Comparison of ENCODE assay signal across 9 mouse cellular contexts in the genomic region with DNA sequence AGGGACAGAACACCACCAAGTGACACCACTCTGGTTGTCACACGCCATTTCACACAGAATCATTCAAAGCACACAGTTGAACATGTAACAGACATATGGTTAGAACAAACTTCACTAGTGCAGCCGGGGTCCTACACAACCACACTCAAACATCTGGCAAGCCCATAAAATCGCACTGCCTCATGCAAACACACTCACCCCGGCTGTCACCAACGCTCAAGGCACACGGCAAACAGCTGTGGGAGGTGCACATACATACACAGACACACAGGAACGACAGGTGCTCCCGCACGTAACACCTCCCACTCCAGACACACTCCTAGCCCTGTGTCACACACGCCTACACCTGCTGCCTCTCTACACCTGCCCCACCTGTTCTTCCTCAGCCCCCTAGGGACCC. TPM values are rescaled to one million over a fixed set of nuclear protein-coding genes. Genes with fewer than 3 reads are reported as not detected.
DNase-seq lines count a peak whose midpoint lies in the region; ATAC-seq and TF ChIP-seq lines count a peak whose summit lies in the region.
"Had no signal": no experiment of that assay in that cellular context is flagged by ENCODE, and none has a peak within 500 bp of the region (broad histone marks: within the 10 kb centered on the region; RNA-seq: fewer than 3 reads in every experiment).

No protein-coding gene starts in this region.

- H3K9ac ChIP-seq in limb, embryonic 15.5 days, result no peak overlapping the region
- H3K9ac ChIP-seq in stomach, postnatal 0 days (ENCODE audit: low read length), result no peak overlapping the region

- peaks cover 32% of the 10 kb centered on the region for H3K4me1 ChIP-seq in megakaryocyte, embryonic 14.5 days
- H3K4me1 ChIP-seq in limb, embryonic 15.5 days, result peaks cover 43% of the 10 kb centered on the region
- peaks cover 7% of the 10 kb centered on the region; the same call in 1 of the 2 replicates for H3K4me1 ChIP-seq in stomach, postnatal 0 days (replicated peaks; ENCODE audit: control insufficient read depth, insufficient read depth)

- no peak for DNase-seq in frontal cortex, postnatal 14 days (ENCODE audit: low spot score in 2 of 2)
- DNase-seq in stomach, postnatal 0 days (ENCODE audit: low spot score), result no peak
- no peak for DNase-seq in c-Kit-positive CD71-positive TER-119-positive erythroid progenitor cells, embryonic 14.5 days (ENCODE audit: low spot score)
- no peak for DNase-seq in layer of hippocampus, adult 18-20 months (ENCODE audit: low spot score in 2 of 2)

- ATAC-seq in frontal cortex, adult (ENCODE audit: low TSS enrichment), result peak; percentile 13; the same call in 1 of the 2 replicates
- no peak for ATAC-seq in megakaryocyte, adult 5-6 weeks (ENCODE audit: poor library complexity, severe bottlenecking)
- no peak for ATAC-seq in limb, embryonic 15.5 days (ENCODE audit: insufficient number of reproducible peaks, low FRiP score, low TSS enrichment, low read depth)
- no peak for ATAC-seq in stomach, postnatal 0 days (ENCODE audit: low FRiP score, low TSS enrichment)
- ATAC-seq: activated CD4-positive, CD25-positive, alpha-beta regulatory T cell, adult 4 months had no signal

- 33% methylated on average over 10 of the region's 10 CpGs for WGBS in limb, embryonic 15.5 days
- WGBS in stomach, postnatal 0 days, result 53% methylated on average over 10 of the region's 10 CpGs

- H3K4me3 ChIP-seq in megakaryocyte, embryonic 14.5 days (replicated peaks), result peak overlapping the region; percentile 1
- H3K4me3 ChIP-seq in limb, embryonic 15.5 days, result peak overlapping the region; percentile 38
- peak overlapping the region; percentile 26 for H3K4me3 ChIP-seq in stomach, postnatal 0 days (ENCODE audit: low read depth, low read length)

- H3K9me3 ChIP-seq in megakaryocyte, embryonic 14.5 days, result no peaks in the 10 kb centered on the region
- H3K9me3 ChIP-seq in limb, embryonic 15.5 days, result no peaks in the 10 kb centered on the region
- no peaks in the 10 kb centered on the region for H3K9me3 ChIP-seq in stomach, postnatal 0 days (ENCODE audit: control insufficient read depth, low read length)

- no peak for TF ChIP-seq CTCF in stomach, postnatal 0 days (IDR thresholded peaks at IDR 0.05; ENCODE audit: low read depth)

- no peak for TF ChIP-seq EP300 in stomach, postnatal 0 days (optimal IDR thresholded peaks at IDR 0.05)

- peaks cover 53% of the 10 kb centered on the region for H3K27me3 ChIP-seq in megakaryocyte, embryonic 14.5 days (replicated peaks)
- H3K27me3 ChIP-seq in limb, embryonic 15.5 days, result peaks cover 25% of the 10 kb centered on the region
- no peaks in the 10 kb centered on the region for H3K27me3 ChIP-seq in stomach, postnatal 0 days (ENCODE audit: control insufficient read depth, insufficient read depth, low read length)

- no peak overlapping the region for H3K27ac ChIP-seq in limb, embryonic 15.5 days
- no peak overlapping the region for H3K27ac ChIP-seq in stomach, postnatal 0 days (replicated peaks)

- H3K36me3 ChIP-seq in megakaryocyte, embryonic 14.5 days (replicated peaks; ENCODE audit: low read length), result peaks cover 19% of the 10 kb centered on the region
- peaks cover 12% of the 10 kb centered on the region; the same call in 1 of the 2 replicates for H3K36me3 ChIP-seq in limb, embryonic 15.5 days
- H3K36me3 ChIP-seq in stomach, postnatal 0 days (ENCODE audit: control insufficient read depth, insufficient read depth, low read length), result peaks cover 4% of the 10 kb centered on the region; the same call in 1 of the 2 replicates

- peak overlapping the region; percentile 76 for H3K4me2 ChIP-seq in limb, embryonic 15.5 days
- H3K4me2 ChIP-seq in stomach, postnatal 0 days (replicated peaks; ENCODE audit: low read depth), result peak overlapping the region; percentile 51

RNA-seq across cellular contexts. Expression of gene Kcnip2, which starts 0.7 kb away (rescaled TPM):
- polyA plus RNA-seq in megakaryocyte, embryonic 14.5 days (2012; ENCODE audit: insufficient read depth, low replicate concordance), result 0.35 TPM in 1 of 2 replicates, not detected in the other
- total RNA-seq in megakaryocyte, adult 5-6 weeks (2015), result 0.09 and 0.16 TPM in 2 replicates
- total RNA-seq in megakaryocyte, adult 5-6 weeks (2017), result not detected in 2 replicates
- 0.65 and 0.69 TPM in 2 replicates for polyA plus RNA-seq in limb, embryonic 15.5 days (2015; fragmentation: Nextera tagmentation; extraction: Ambion mirVana)
- polyA plus RNA-seq in stomach, postnatal 0 days (2015; fragmentation: Nextera tagmentation; extraction: Ambion mirVana), result 2.1 and 2.2 TPM in 2 replicates
- 100 to 1,000 TPM; 208 to 213 TPM for total RNA-seq in layer of hippocampus, adult 18-20 months (2021)

RNA-seq across cellular contexts. Expression of gene Mgea5, which starts 31.5 kb away (rescaled TPM):
- polyA plus RNA-seq in megakaryocyte, embryonic 14.5 days (2012; ENCODE audit: insufficient read depth, low replicate concordance), result 1.5 and 9.8 TPM in 2 replicates
- total RNA-seq in megakaryocyte, adult 5-6 weeks (2015), result 91.8 and 94.7 TPM in 2 replicates
- total RNA-seq in megakaryocyte, adult 5-6 weeks (2017), result 157 and 170 TPM in 2 replicates
- 40.5 and 47.3 TPM in 2 replicates for polyA plus RNA-seq in limb, embryonic 15.5 days (2015; fragmentation: Nextera tagmentation; extraction: Ambion mirVana)
- 16.5 and 19.0 TPM in 2 replicates for polyA plus RNA-seq in stomach, postnatal 0 days (2015; fragmentation: Nextera tagmentation; extraction: Ambion mirVana)
- 100 to 1,000 TPM; 153 to 160 TPM for total RNA-seq in layer of hippocampus, adult 18-20 months (2021)
